8 mouse cellular contexts compared by ENCODE assay signal in the genomic region with DNA sequence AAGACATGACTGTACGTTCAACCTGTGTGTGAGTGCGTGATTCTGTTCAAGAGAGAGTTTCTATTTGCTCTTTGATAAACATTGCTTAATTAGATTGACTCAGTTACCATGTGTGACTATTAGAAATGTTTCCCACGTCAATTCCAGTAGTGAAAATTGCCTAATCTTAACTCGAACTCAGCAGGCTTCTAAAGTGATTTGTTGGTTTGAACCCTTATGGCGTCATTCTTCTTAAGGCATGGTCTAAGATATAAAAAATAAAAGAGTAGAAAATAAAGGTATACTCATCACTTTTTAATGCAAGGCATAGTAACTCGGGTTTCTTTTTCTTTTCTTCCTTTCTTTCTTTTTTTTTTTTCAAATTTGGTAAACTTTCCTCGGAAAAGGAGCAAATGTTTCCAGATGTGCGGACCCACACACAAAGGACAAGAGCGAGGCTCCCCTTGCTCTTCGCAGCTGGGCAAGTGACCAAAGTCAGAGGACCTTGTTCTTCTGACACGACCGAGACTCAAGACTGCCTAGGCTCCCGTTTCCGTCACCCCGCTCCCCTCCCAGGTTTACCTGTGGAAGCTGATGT. TPM values are rescaled to one million over a fixed set of nuclear protein-coding genes. Genes with fewer than 3 reads are reported as not detected.
DNase-seq lines count a peak whose midpoint lies in the region; ATAC-seq lines count a peak whose summit lies in the region.

No protein-coding gene starts in this region.

- peaks cover 5% of the 10 kb centered on the region; the same call in 1 of the 2 replicates for H3K36me3 ChIP-seq in limb, embryonic 13.5 days
- no peaks in the 10 kb centered on the region for H3K36me3 ChIP-seq in stomach, embryonic 14.5 days (ENCODE audit: control insufficient read depth, insufficient read depth, low read length)

- peak overlapping the region; percentile 97 for H3K9ac ChIP-seq in limb, embryonic 13.5 days
- peak overlapping the region; percentile 73 for H3K9ac ChIP-seq in stomach, embryonic 14.5 days (replicated peaks; ENCODE audit: low read depth, low read length)

- ATAC-seq in frontal cortex, adult (ENCODE audit: low TSS enrichment): 0 out of 2 replicates have a peak, but pooled peaks have one; percentile 2
- no peak for ATAC-seq in limb, embryonic 13.5 days (ENCODE audit: low FRiP score, low read depth)
- no peak for ATAC-seq in stomach, embryonic 14.5 days (ENCODE audit: insufficient number of reproducible peaks, insufficient read depth, low FRiP score, low read depth)

- H3K4me1 ChIP-seq in limb, embryonic 13.5 days: peaks cover 33% of the 10 kb centered on the region
- peaks cover 24% of the 10 kb centered on the region for H3K4me1 ChIP-seq in stomach, embryonic 14.5 days (ENCODE audit: control insufficient read depth, insufficient read depth, low read length)

- H3K4me2 ChIP-seq in limb, embryonic 13.5 days (replicated peaks): peak overlapping the region; percentile 76
- H3K4me2 ChIP-seq in stomach, embryonic 14.5 days (replicated peaks; ENCODE audit: low read depth, low read length): peak overlapping the region; percentile 52

- no peaks in the 10 kb centered on the region for H3K27me3 ChIP-seq in limb, embryonic 13.5 days
- H3K27me3 ChIP-seq in stomach, embryonic 14.5 days (ENCODE audit: control insufficient read depth, insufficient read depth, low read length): no peaks in the 10 kb centered on the region

- H3K9me3 ChIP-seq in limb, embryonic 13.5 days: no peaks in the 10 kb centered on the region
- no peaks in the 10 kb centered on the region for H3K9me3 ChIP-seq in stomach, embryonic 14.5 days (ENCODE audit: control insufficient read depth, low read depth, low read length)

- no peak for DNase-seq in frontal cortex, postnatal 36 days (ENCODE audit: low spot score in 2 of 2)
- DNase-seq in CD4-positive helper T cell, adult 2 months (ENCODE audit: low read depth, low spot score): peak; percentile 24
- peak; percentile 59 for DNase-seq in fibroblast of lung, adult 2 months (ENCODE audit: low read depth)
- no peak for DNase-seq in cerebellum, postnatal 36 days
- DNase-seq in urinary bladder, postnatal 36 days (ENCODE audit: low spot score in 2 of 2): no peak

- WGBS in limb, embryonic 13.5 days: 1% methylated on average over 15 of the region's 15 CpGs
- 3% methylated on average over 15 of the region's 15 CpGs for WGBS in stomach, embryonic 14.5 days

- H3K4me3 ChIP-seq in limb, embryonic 13.5 days: peak overlapping the region; percentile 93
- H3K4me3 ChIP-seq in stomach, embryonic 14.5 days (ENCODE audit: low read depth, low read length): peak overlapping the region; percentile 96

- peak overlapping the region; percentile 98 for H3K27ac ChIP-seq in limb, embryonic 13.5 days
- H3K27ac ChIP-seq in stomach, embryonic 14.5 days (ENCODE audit: low read length): peak overlapping the region; percentile 98

RNA-seq across cellular contexts. Expression of gene Thap2, which starts 0.5 kb away (rescaled TPM):
- 26.7 and 29.7 TPM in 2 replicates for polyA plus RNA-seq in limb, embryonic 13.5 days (2015; fragmentation: Nextera tagmentation; extraction: Ambion mirVana)
- 23.4 and 25.2 TPM in 2 replicates for polyA plus RNA-seq in stomach, embryonic 14.5 days (2014; fragmentation: Nextera tagmentation; extraction: Ambion mirVana)

RNA-seq across cellular contexts. Expression of gene Zfc3h1, which starts 1.0 kb away (rescaled TPM):
- polyA plus RNA-seq in limb, embryonic 13.5 days (2015; fragmentation: Nextera tagmentation; extraction: Ambion mirVana): 22.2 and 22.6 TPM in 2 replicates
- 30.9 and 36.0 TPM in 2 replicates for polyA plus RNA-seq in stomach, embryonic 14.5 days (2014; fragmentation: Nextera tagmentation; extraction: Ambion mirVana)

RNA-seq across cellular contexts. Expression of gene Tmem19, which starts 21.4 kb away (rescaled TPM):
- 25.3 and 27.7 TPM in 2 replicates for polyA plus RNA-seq in limb, embryonic 13.5 days (2015; fragmentation: Nextera tagmentation; extraction: Ambion mirVana)
- 32.4 and 40.3 TPM in 2 replicates for polyA plus RNA-seq in stomach, embryonic 14.5 days (2014; fragmentation: Nextera tagmentation; extraction: Ambion mirVana)

Comparison
In these comparisons a context has a peak if more than half of its experiments do, and no peak if none do; other contexts are left out.
1. DNase-seq: peak in CD4-positive helper T cell, adult 2 months (single experiment) and fibroblast of lung, adult 2 months (single experiment); none in frontal cortex, postnatal 36 days (0 of 2), cerebellum, postnatal 36 days (0 of 2) and urinary bladder, postnatal 36 days (0 of 2).